Comparison of ENCODE assay signal across 10 mouse cellular contexts in genomic region chr4:46569671-46570070, GRCm38 (mm10). TPM values are rescaled to one million over a fixed set of nuclear protein-coding genes. Genes with fewer than 3 reads are reported as not detected.
DNase-seq lines count a peak whose midpoint lies in the region; ATAC-seq and TF ChIP-seq lines count a peak whose summit lies in the region.
"Had no signal": no experiment of that assay in that cellular context is flagged by ENCODE, and none has a peak within 500 bp of the region (broad histone marks: within the 10 kb centered on the region; RNA-seq: fewer than 3 reads in every experiment).

No protein-coding gene starts in this region.

- TF ChIP-seq POLR2A in CH12.LX (IDR thresholded peaks at IDR 0.05; ENCODE audit: low read depth, low read length) = no peak
- TF ChIP-seq POLR2A in lung, adult 2 months (IDR thresholded peaks at IDR 0.05; ENCODE audit: borderline replicate concordance, extremely low read depth, low read depth, low read length) = no peak

- H3K9ac ChIP-seq in CH12.LX (ENCODE audit: insufficient read depth, low read depth) = no peak overlapping the region
- no peak overlapping the region for H3K9ac ChIP-seq in kidney, embryonic 16.5 days (replicated peaks; ENCODE audit: low read length)
- H3K9ac ChIP-seq: limb, embryonic 13.5 days had no signal

- peaks cover 27 to 30% of the 10 kb centered on the region in 2 experiments for H3K36me3 ChIP-seq in CH12.LX (replicated peaks in 1 of 2; ENCODE audit: control insufficient read depth in 1 of 2, insufficient read depth in 1 of 2, low read length in 1 of 2)
- no peaks in the 10 kb centered on the region for H3K36me3 ChIP-seq in kidney, embryonic 16.5 days (ENCODE audit: insufficient read depth, low read length)
- H3K36me3 ChIP-seq: limb, embryonic 13.5 days had no signal

- TF ChIP-seq RAD21 in CH12.LX (IDR thresholded peaks at IDR 0.05; ENCODE audit: low read depth, low read length) = no peak

- no peak for TF ChIP-seq EP300 in CH12.LX (IDR thresholded peaks at IDR 0.05; ENCODE audit: low read length)

- H3K4me1 ChIP-seq in CH12.LX (ENCODE audit: control insufficient read depth in 1 of 2, insufficient read depth in 2 of 2) = peaks cover 59 to 77% of the 10 kb centered on the region in 2 experiments
- H3K4me1 ChIP-seq in lung, adult 2 months (ENCODE audit: control insufficient read depth, insufficient read depth, low read length) = peaks cover 4% of the 10 kb centered on the region
- peaks cover 2% of the 10 kb centered on the region; the same call in 1 of the 2 replicates for H3K4me1 ChIP-seq in kidney, embryonic 16.5 days (ENCODE audit: insufficient read depth, low read length)

- peaks cover 66% of the 10 kb centered on the region for H3K79me2 ChIP-seq in CH12.LX (replicated peaks; ENCODE audit: control insufficient read depth, extremely low read depth, insufficient read depth, poor library complexity, severe bottlenecking)

- in situ Hi-C loops in CH12.LX (cut with MboI; ENCODE audit: low pct_ligation_motif_present, low pct_unique_long_range_greater_than_20kb, low sequenced_read_pairs) = no loop called here

- H3K9me3 ChIP-seq in CH12.LX (replicated peaks; ENCODE audit: low read length) = peaks cover 5% of the 10 kb centered on the region
- peaks cover 4% of the 10 kb centered on the region; the same call in 1 of the 2 replicates for H3K9me3 ChIP-seq in kidney, embryonic 16.5 days (ENCODE audit: low read length)
- H3K9me3 ChIP-seq: limb, embryonic 13.5 days had no signal

- dilution Hi-C loops in CH12.LX (cut with MboI; ENCODE audit: extremely low pct_ligation_motif_present, extremely low pct_unique_long_range_greater_than_20kb, low sequenced_read_pairs) = no loop called here

- DNase-seq in CH12.LX (ENCODE audit: extremely low read depth) (no peak), MN1 (ENCODE audit: low spot score) (peak; percentile 80)
- peak; percentile 20 for DNase-seq in embryo, embryonic 9.5 days (ENCODE audit: extremely low spot score)
- peak; percentile 52 to 78 for DNase-seq in layer of hippocampus, postnatal 14 days (ENCODE audit: low spot score in 2 of 2)
- no peak for DNase-seq in lung, adult 2 months
- no peak for DNase-seq in B cell, adult 2 months
- no peak for DNase-seq in lung, postnatal 4 days

- no peak for ATAC-seq in kidney, embryonic 16.5 days (ENCODE audit: low FRiP score, low TSS enrichment)

- 59% methylated on average over 5 of the region's 5 CpGs for WGBS in lung, adult 2 months
- 41% methylated on average over 5 of the region's 5 CpGs for WGBS in kidney, embryonic 16.5 days

- H3K27me3 ChIP-seq in CH12.LX (replicated peaks) = no peaks in the 10 kb centered on the region
- H3K27me3 ChIP-seq in kidney, embryonic 16.5 days (ENCODE audit: insufficient read depth, low read length) = no peaks in the 10 kb centered on the region
- H3K27me3 ChIP-seq: limb, embryonic 13.5 days had no signal

- H3K27ac ChIP-seq in CH12.LX (ENCODE audit: insufficient read depth, low read depth) = peak overlapping the region; percentile 13
- no peak overlapping the region for H3K27ac ChIP-seq in kidney, embryonic 16.5 days (ENCODE audit: low read length)
- H3K27ac ChIP-seq: limb, embryonic 13.5 days had no signal

- no peak for TF ChIP-seq CTCF in CH12.LX (conservative IDR thresholded peaks at IDR 0.05 in 1 of 2, IDR thresholded peaks at IDR 0.05 in 1 of 2; ENCODE audit: low read depth in 2 of 2, low read length in 2 of 2)
- TF ChIP-seq CTCF in lung, adult 2 months (IDR thresholded peaks at IDR 0.05; ENCODE audit: insufficient read depth, low read length) = no peak

- H3K4me2 ChIP-seq in CH12.LX (ENCODE audit: insufficient read depth, low read depth, poor library complexity, severe bottlenecking) = no peak overlapping the region
- no peak overlapping the region for H3K4me2 ChIP-seq in kidney, embryonic 16.5 days (replicated peaks; ENCODE audit: low read depth, low read length)
- H3K4me2 ChIP-seq: limb, embryonic 13.5 days had no signal

- H3K4me3 ChIP-seq in CH12.LX (replicated peaks in 1 of 3; ENCODE audit: low read depth in 2 of 3, low read length in 2 of 3, poor library complexity in 1 of 3) = no peak overlapping the region
- no peak overlapping the region for H3K4me3 ChIP-seq in lung, adult 2 months (replicated peaks; ENCODE audit: extremely low read depth, low read depth, low read length)
- H3K4me3 ChIP-seq in kidney, embryonic 16.5 days (ENCODE audit: low read length) = no peak overlapping the region
- H3K4me3 ChIP-seq: limb, embryonic 13.5 days; myocyte had no signal

TF ChIP-seq in CH12.LX, 34 proteins besides CTCF, POLR2A, EP300 and RAD21:
- no peak for TF ChIP-seq RCOR1 (conservative IDR thresholded peaks at IDR 0.05; ENCODE audit: low read depth, low read length)
- TF ChIP-seq IRF4 (IDR thresholded peaks at IDR 0.05; ENCODE audit: low read depth, low read length) = peak; percentile 46; the same call in 1 of the 2 replicates
- peak; percentile 68 for TF ChIP-seq CHD2 (IDR thresholded peaks at IDR 0.05; ENCODE audit: low read length)
- TF ChIP-seq ZMIZ1 (IDR thresholded peaks at IDR 0.05; ENCODE audit: low read depth, low read length) = no peak

RNA-seq across cellular contexts. Expression of gene Coro2a, which starts 32.3 kb away (rescaled TPM):
- total RNA-seq in CH12.LX (2012; rRNA removed) (71.4 and 129 TPM in 2 replicates), CH12.LX (2014; rRNA removed) (23.3 and 24.6 TPM in 2 replicates)
- 152 and 223 TPM in 2 replicates for polyA plus RNA-seq in CH12.LX (2012; ENCODE audit: insufficient read length, low read depth)
- total RNA-seq in layer of hippocampus, postnatal 14 days (2021) = 10 to 100 TPM; 27.9 to 30.5 TPM
- 9.1 and 17.2 TPM in 2 replicates for polyA plus RNA-seq in lung, adult 2 months (2012; rRNA removed)
- 5.9 and 6.4 TPM in 2 replicates for polyA plus RNA-seq in kidney, embryonic 16.5 days (2015; fragmentation: Nextera tagmentation; extraction: Ambion mirVana)

RNA-seq across cellular contexts. Expression of gene Trim14, which starts 33.7 kb away (rescaled TPM):
- 24.4 and 26.5 TPM in 2 replicates for total RNA-seq in CH12.LX (2012; rRNA removed)
- 11.6 and 13.8 TPM in 2 replicates for total RNA-seq in CH12.LX (2014; rRNA removed)
- 26.0 and 35.4 TPM in 2 replicates for polyA plus RNA-seq in CH12.LX (2012; ENCODE audit: insufficient read length, low read depth)
- 1 to 10 TPM in 1 of 2 experiments, under 1 TPM in 1; 0.69 to 1.5 TPM for total RNA-seq in layer of hippocampus, postnatal 14 days (2021)
- polyA plus RNA-seq in lung, adult 2 months (2012; rRNA removed) = 14.6 and 24.7 TPM in 2 replicates
- polyA plus RNA-seq in kidney, embryonic 16.5 days (2015; fragmentation: Nextera tagmentation; extraction: Ambion mirVana) = 2.1 and 2.9 TPM in 2 replicates

Comparison
In these comparisons a context has a peak if more than half of its experiments do, and no peak if none do; other contexts are left out.
1. DNase-seq: peak in MN1 (single experiment), embryo, embryonic 9.5 days (single experiment) and layer of hippocampus, postnatal 14 days (2 of 2); none in CH12.LX (single experiment), lung, adult 2 months (single experiment), B cell, adult 2 months (0 of 2) and lung, postnatal 4 days (0 of 2).